Comparison of ENCODE assay signal across 9 mouse cellular contexts in genomic region chr15:79110031-79110430, GRCm38 (mm10). TPM values are rescaled to one million over a fixed set of nuclear protein-coding genes. Genes with fewer than 3 reads are reported as not detected.
A peak's percentile ranks its signal among the peaks of the same experiment; 100 is the strongest.
DNase-seq lines count a peak whose midpoint lies in the region; ATAC-seq and TF ChIP-seq lines count a peak whose summit lies in the region.
"Had no signal": no experiment of that assay in that cellular context is flagged by ENCODE, and none has a peak within 500 bp of the region (broad histone marks: within the 10 kb centered on the region; RNA-seq: fewer than 3 reads in every experiment).

No protein-coding gene starts in this region.

- ATAC-seq in hindbrain, embryonic 15.5 days (ENCODE audit: low FRiP score, low read depth), result no peak
- no peak for ATAC-seq in midbrain, embryonic 14.5 days (ENCODE audit: low FRiP score, low TSS enrichment)

- peak overlapping the region; percentile 96 for H3K4me2 ChIP-seq in hindbrain, embryonic 15.5 days
- peak overlapping the region; percentile 98 for H3K4me2 ChIP-seq in midbrain, embryonic 14.5 days (ENCODE audit: low read length)

- H3K9ac ChIP-seq in hindbrain, embryonic 15.5 days, result peak overlapping the region; percentile 93
- peak overlapping the region; percentile 92; the same call in 1 of the 2 replicates for H3K9ac ChIP-seq in midbrain, embryonic 14.5 days (replicated peaks; ENCODE audit: low read length)

- no peaks in the 10 kb centered on the region for H3K36me3 ChIP-seq in kidney, adult 2 months (ENCODE audit: control insufficient read depth, insufficient read depth, low read length)
- H3K36me3 ChIP-seq in hindbrain, embryonic 15.5 days, result peaks cover 4% of the 10 kb centered on the region
- H3K36me3 ChIP-seq in midbrain, embryonic 14.5 days (ENCODE audit: control insufficient read depth, insufficient read depth, low read length), result peaks cover 7% of the 10 kb centered on the region

- TF ChIP-seq CTCF in kidney, adult 2 months (conservative IDR thresholded peaks at IDR 0.05; ENCODE audit: insufficient read depth, insufficient read length, low read depth, low read length), result no peak
- no peak for TF ChIP-seq CTCF in brain, embryonic 14.5 days (IDR thresholded peaks at IDR 0.05; ENCODE audit: borderline replicate concordance, extremely low read depth, insufficient read depth, insufficient read length)

- H3K4me3 ChIP-seq in kidney, adult 2 months (ENCODE audit: insufficient read depth, low read depth, low read length), result peak overlapping the region; percentile 93
- peak overlapping the region; percentile 95 for H3K4me3 ChIP-seq in hindbrain, embryonic 15.5 days
- H3K4me3 ChIP-seq in midbrain, embryonic 14.5 days (replicated peaks; ENCODE audit: low read depth, low read length), result peak overlapping the region; percentile 85

- peak overlapping the region; percentile 90 for H3K27ac ChIP-seq in kidney, adult 2 months (ENCODE audit: insufficient read depth, low read depth, low read length)
- no peak overlapping the region for H3K27ac ChIP-seq in hindbrain, embryonic 15.5 days (replicated peaks)
- H3K27ac ChIP-seq in midbrain, embryonic 14.5 days (replicated peaks; ENCODE audit: low read depth, low read length), result no peak overlapping the region

- DNase-seq in kidney, adult 2 months, result no peak
- DNase-seq in kidney, adult 11 months, result no peak
- peak; percentile 2 for DNase-seq in brain, embryonic 14.5 days (ENCODE audit: low read depth)
- DNase-seq in midbrain, embryonic 14.5 days, result peak; percentile 14
- DNase-seq in thymus, postnatal 14 days, result no peak
- no peak for DNase-seq in gastrocnemius, adult 8-10 months (ENCODE audit: low spot score in 2 of 2)
- no peak for DNase-seq in kidney, postnatal 25 days

- peaks cover 12% of the 10 kb centered on the region for H3K4me1 ChIP-seq in kidney, adult 2 months (ENCODE audit: control insufficient read depth, insufficient read depth, low read length)
- peaks cover 33% of the 10 kb centered on the region for H3K4me1 ChIP-seq in hindbrain, embryonic 15.5 days (replicated peaks)
- H3K4me1 ChIP-seq in midbrain, embryonic 14.5 days (ENCODE audit: control insufficient read depth, insufficient read depth, low read length), result peaks cover 25% of the 10 kb centered on the region

- 25% methylated on average over 9 of the region's 9 CpGs for WGBS in kidney, adult 2 months
- 14% methylated on average over 9 of the region's 9 CpGs for WGBS in hindbrain, embryonic 15.5 days
- 18% methylated on average over 9 of the region's 9 CpGs for WGBS in midbrain, embryonic 14.5 days

- no peaks in the 10 kb centered on the region for H3K9me3 ChIP-seq in hindbrain, embryonic 15.5 days
- H3K9me3 ChIP-seq in midbrain, embryonic 14.5 days (ENCODE audit: control insufficient read depth, low read length), result no peaks in the 10 kb centered on the region

- H3K27me3 ChIP-seq in kidney, adult 2 months (replicated peaks; ENCODE audit: control insufficient read depth, insufficient read depth, low read length), result no peaks in the 10 kb centered on the region
- no peaks in the 10 kb centered on the region for H3K27me3 ChIP-seq in hindbrain, embryonic 15.5 days
- H3K27me3 ChIP-seq in midbrain, embryonic 14.5 days (ENCODE audit: control insufficient read depth, insufficient read depth, low read length), result no peaks in the 10 kb centered on the region
- H3K27me3 ChIP-seq: Patski had no signal

- no peak for TF ChIP-seq POLR2A in kidney, adult 2 months (IDR thresholded peaks at IDR 0.05; ENCODE audit: low read depth, low read length)
- TF ChIP-seq POLR2A in brain, embryonic 14.5 days (IDR thresholded peaks at IDR 0.05; ENCODE audit: borderline replicate concordance, extremely low read depth, insufficient read depth, insufficient read length, poor library complexity, severe bottlenecking), result no peak

RNA-seq across cellular contexts. Expression of gene Micall1, which starts 1.3 kb away (rescaled TPM):
- 23.3 and 24.5 TPM in 2 replicates for polyA plus RNA-seq in kidney, adult 2 months (2012; rRNA removed)
- polyA plus RNA-seq in brain, embryonic 14.5 days (2012; rRNA removed), result 22.8 and 35.7 TPM in 2 replicates
- polyA plus RNA-seq in hindbrain, embryonic 15.5 days (2015; fragmentation: Nextera tagmentation; extraction: Ambion mirVana), result 12.4 and 15.0 TPM in 2 replicates
- 11.8 and 11.9 TPM in 2 replicates for polyA plus RNA-seq in midbrain, embryonic 14.5 days (2014; fragmentation: Nextera tagmentation; extraction: Ambion mirVana)
- 10 to 100 TPM in 3 of 4 experiments, 1 to 10 TPM in 1; 9.8 to 12.6 (median 11.2) TPM for total RNA-seq in gastrocnemius, adult 8-10 months (2022)

RNA-seq across cellular contexts. Expression of gene Polr2f, which starts 30.8 kb away (rescaled TPM):
- 50.3 and 74.9 TPM in 2 replicates for polyA plus RNA-seq in kidney, adult 2 months (2012; rRNA removed)
- polyA plus RNA-seq in brain, embryonic 14.5 days (2012; rRNA removed), result 143 and 166 TPM in 2 replicates
- polyA plus RNA-seq in hindbrain, embryonic 15.5 days (2015; fragmentation: Nextera tagmentation; extraction: Ambion mirVana), result 253 and 258 TPM in 2 replicates
- polyA plus RNA-seq in midbrain, embryonic 14.5 days (2014; fragmentation: Nextera tagmentation; extraction: Ambion mirVana), result 287 and 355 TPM in 2 replicates
- 10 to 100 TPM; 57.8 to 75.3 (median 70.3) TPM for total RNA-seq in gastrocnemius, adult 8-10 months (2022)

RNA-seq across cellular contexts. Expression of gene 1700088E04Rik, which starts 31.0 kb away (rescaled TPM):
- 18.8 and 19.6 TPM in 2 replicates for polyA plus RNA-seq in kidney, adult 2 months (2012; rRNA removed)
- polyA plus RNA-seq in brain, embryonic 14.5 days (2012; rRNA removed), result 14.4 and 15.9 TPM in 2 replicates
- polyA plus RNA-seq in hindbrain, embryonic 15.5 days (2015; fragmentation: Nextera tagmentation; extraction: Ambion mirVana), result 17.2 and 22.0 TPM in 2 replicates
- 14.0 and 17.3 TPM in 2 replicates for polyA plus RNA-seq in midbrain, embryonic 14.5 days (2014; fragmentation: Nextera tagmentation; extraction: Ambion mirVana)
- 1 to 10 TPM in 1 of 4 experiments, under 1 TPM in 3; 0.36 to 1.5 (median 0.80) TPM for total RNA-seq in gastrocnemius, adult 8-10 months (2022)

RNA-seq across cellular contexts. Expression of gene Eif3l, which starts 35.1 kb away (rescaled TPM):
- 172 and 183 TPM in 2 replicates for polyA plus RNA-seq in kidney, adult 2 months (2012; rRNA removed)
- polyA plus RNA-seq in brain, embryonic 14.5 days (2012; rRNA removed), result 180 and 189 TPM in 2 replicates
- 167 and 177 TPM in 2 replicates for polyA plus RNA-seq in hindbrain, embryonic 15.5 days (2015; fragmentation: Nextera tagmentation; extraction: Ambion mirVana)
- polyA plus RNA-seq in midbrain, embryonic 14.5 days (2014; fragmentation: Nextera tagmentation; extraction: Ambion mirVana), result 141 and 182 TPM in 2 replicates
- total RNA-seq in gastrocnemius, adult 8-10 months (2022), result 10 to 100 TPM; 57.8 to 60.8 (median 60.6) TPM

RNA-seq across cellular contexts. Expression of gene Ankrd54, which starts 47.3 kb away (rescaled TPM):
- 38.9 and 52.2 TPM in 2 replicates for polyA plus RNA-seq in kidney, adult 2 months (2012; rRNA removed)
- 60.9 and 85.5 TPM in 2 replicates for polyA plus RNA-seq in brain, embryonic 14.5 days (2012; rRNA removed)
- 56.0 and 59.7 TPM in 2 replicates for polyA plus RNA-seq in hindbrain, embryonic 15.5 days (2015; fragmentation: Nextera tagmentation; extraction: Ambion mirVana)
- polyA plus RNA-seq in midbrain, embryonic 14.5 days (2014; fragmentation: Nextera tagmentation; extraction: Ambion mirVana), result 50.2 and 52.6 TPM in 2 replicates
- total RNA-seq in gastrocnemius, adult 8-10 months (2022), result 1 to 10 TPM; 3.1 to 5.8 (median 3.5) TPM

Comparison
In these comparisons a context has a peak if more than half of its experiments do, and no peak if none do; other contexts are left out.
1. DNase-seq: peak in brain, embryonic 14.5 days (single experiment) and midbrain, embryonic 14.5 days (single experiment); none in kidney, adult 2 months (single experiment), kidney, adult 11 months (single experiment), thymus, postnatal 14 days (single experiment), gastrocnemius, adult 8-10 months (0 of 2) and kidney, postnatal 25 days (0 of 2).
2. Peak in every context shown above with its lines, with median percentiles within 50 percentile points of each other: H3K4me3 ChIP-seq.